Mouse (Mus musculus) urinary bladder, postnatal 25 days (tissue): ENCODE measurements around the gene Grb14.

ENCODE experiments used
- DNase-seq: peaks from one replicate; pipeline ENCODE4 v3.0.0; 2022; ENCODE audit warnings: low spot score

The Grb14 gene

GRCm38 (mm10) chr2:64974549-64974948 lies 50.2 kb downstream of the Grb14 start:
- no peak for DNase-seq

- DNase-seq, result no peak
These were observed 50.9 kb downstream of the Grb14 start for GRCm38 (mm10) chr2:64973819-64974441.

- no peak for DNase-seq
These were observed 51.7 kb downstream of the Grb14 start for GRCm38 (mm10) chr2:64973125-64973524.

GRCm38 (mm10) chr2:64971828-64972227 lies 53.0 kb downstream of the Grb14 start:
- DNase-seq, result no peak

GRCm38 (mm10) chr2:64970992-64971391 lies 53.8 kb downstream of the Grb14 start:
- DNase-seq, result no peak

GRCm38 (mm10) chr2:64966893-64967444 lies 57.8 kb downstream of the Grb14 start:
- DNase-seq, result no peak

GRCm38 (mm10) chr2:64966323-64966722 lies 58.5 kb downstream of the Grb14 start:
- DNase-seq, result no peak

- DNase-seq, result peak; percentile 22
These were observed 59.4 kb downstream of the Grb14 start for GRCm38 (mm10) chr2:64965227-64965864.

GRCm38 (mm10) chr2:64962196-64962595 lies 62.6 kb downstream of the Grb14 start:
- no peak for DNase-seq

- DNase-seq, result no peak
These were observed 63.4 kb downstream of the Grb14 start for GRCm38 (mm10) chr2:64961381-64961780.

- no peak for DNase-seq
These were observed 65.1 kb downstream of the Grb14 start for GRCm38 (mm10) chr2:64959657-64960056.

GRCm38 (mm10) chr2:64955441-64955840 lies 69.3 kb downstream of the Grb14 start:
- DNase-seq, result no peak

GRCm38 (mm10) chr2:64949210-64949609 lies 75.6 kb downstream of the Grb14 start:
- DNase-seq, result no peak

GRCm38 (mm10) chr2:64948418-64949169 lies 76.2 kb downstream of the Grb14 start:
- peak; percentile 8 for DNase-seq

GRCm38 (mm10) chr2:64947484-64947883 lies 77.3 kb downstream of the Grb14 start:
- DNase-seq, result no peak

GRCm38 (mm10) chr2:64920879-64921278 lies 103.9 kb downstream of the Grb14 start:
- no peak for DNase-seq

- DNase-seq, result no peak
These were observed 109.3 kb downstream of the Grb14 start for GRCm38 (mm10) chr2:64915448-64915847.

GRCm38 (mm10) chr2:64904877-64905276 lies 119.9 kb downstream of the Grb14 start:
- DNase-seq, result no peak

GRCm38 (mm10) chr2:64897844-64898243 lies 126.9 kb downstream of the Grb14 start:
- no peak for DNase-seq

GRCm38 (mm10) chr2:64893233-64893632 lies 131.6 kb downstream of the Grb14 start:
- DNase-seq, result no peak

GRCm38 (mm10) chr2:64887098-64887757 lies 137.6 kb downstream of the Grb14 start:
- no peak for DNase-seq

- DNase-seq, result no peak
These were observed 139.1 kb downstream of the Grb14 start for GRCm38 (mm10) chr2:64885696-64886095.
